Mouse (Mus musculus) gastrocnemius, adult 2 months (tissue): ENCODE data around the gene Tek. TPM values are rescaled to one million over a fixed set of nuclear protein-coding genes. Genes with fewer than 3 reads are reported as not detected.
"Not testable (repeated sequence)": the region's sequence is repeated elsewhere in the genome, so short reads cannot be mapped to it uniquely, and the experiment has no call there.

ENCODE experiments used
- DNase-seq: peaks from one replicate; pipeline ENCODE4 v3.0.0; 2022
- H3K27ac ChIP-seq: fragments of 200-600 bp; 2 replicates; pipeline ENCODE4 v1.8.1; 2022; ENCODE audit warnings: mild to moderate bottlenecking
- H3K4me3 ChIP-seq: fragments of 200-600 bp; 2 replicates; pipeline ENCODE4 v1.8.1; 2022; ENCODE audit warnings: mild to moderate bottlenecking, moderate library complexity
- CTCF ChIP-seq: fragments of 200-600 bp; IDR thresholded peaks from 2 replicates; pipeline ENCODE4 v1.8.1; 2022; ENCODE audit warnings: antibody characterized with exemption, mild to moderate bottlenecking, moderate library complexity
- intact Hi-C: fragments of 180-260 bp; cut with DNase I; formaldehyde crosslinking; loops from one replicate; pipeline ENCODE4 v1.15.1; 2025
- long read RNA-seq, 2 experiments: library from polyadenylated mRNA; stranded (forward); transcript quantifications; one replicate each; pipeline ENCODE4 v2.0.0; 2021
- total RNA-seq, 2 experiments: library from RNA; stranded (reverse); gene quantifications; 2 replicates each; pipeline ENCODE4 v1.2.3; 2021

Gene Tek
- total RNA-seq = 10 to 100 TPM; 14.4 to 17.0 TPM
- long read RNA-seq, experiment 1, full-length matches to known transcripts = 20 of 23 reads
- long read RNA-seq, experiment 1, partial matches to known transcripts = 1 of 23 reads
- long read RNA-seq, experiment 1, other reads (novel, unspliced or antisense) = 2 of 23 reads
- long read RNA-seq, experiment 2, full-length matches to known transcripts = 7 of 8 reads
- long read RNA-seq, experiment 2, partial matches to known transcripts = 0 of 8 reads
- long read RNA-seq, experiment 2, other reads (novel, unspliced or antisense) = 1 of 8 reads

- TF ChIP-seq CTCF = no peak
- peak; percentile 67 for DNase-seq
- peak within 1 kb of the TSS; percentile 90 for H3K27ac ChIP-seq
- intact Hi-C loops = loop anchor here (10.0 kb wide), 1 partner anchor 54 kb away; no protein-coding TSS in a partner anchor
- peak within 1 kb of the TSS; percentile 75 for H3K4me3 ChIP-seq
Observed at GRCm38 (mm10) chr4:94738838-94739731, at the start of gene Tek. Tek (plus strand) TSS chr4:94739289.

- intact Hi-C loops = loop anchor here (10.0 kb wide), 2 partner anchors 45 to 135 kb away; partner anchors contain the start of gene Tek
- H3K4me3 ChIP-seq, DNase-seq, H3K27ac ChIP-seq: not testable (repeated sequence)
Observed at GRCm38 (mm10) chr4:94689804-94690203, 49.3 kb upstream of the Tek start.

GRCm38 (mm10) chr4:94691078-94691477 lies 48.0 kb upstream of the Tek start:
- no peak for DNase-seq
- intact Hi-C loops = no loop called here
- Histone ChIP-seq H3K4me3 (no peak overlapping the region), H3K27ac (no peak overlapping the region; the same call in 1 of the 2 replicates)
- no peak for TF ChIP-seq CTCF

- no peak overlapping the region for H3K4me3 ChIP-seq
- intact Hi-C loops = no loop called here
- H3K27ac ChIP-seq = no peak overlapping the region
- no peak for TF ChIP-seq CTCF
- no peak for DNase-seq
Observed at GRCm38 (mm10) chr4:94692175-94692574, 46.9 kb upstream of the Tek start.

- H3K27ac ChIP-seq = no peak overlapping the region
- no peak for DNase-seq
- intact Hi-C loops = no loop called here
- TF ChIP-seq CTCF = no peak
- no peak overlapping the region for H3K4me3 ChIP-seq
Observed at GRCm38 (mm10) chr4:94696368-94696767, 42.7 kb upstream of the Tek start.

- intact Hi-C loops = no loop called here
- no peak for TF ChIP-seq CTCF
- no peak for DNase-seq
- Histone ChIP-seq H3K27ac (no peak overlapping the region), H3K4me3 (no peak overlapping the region)
Observed at GRCm38 (mm10) chr4:94711002-94711401, 28.1 kb upstream of the Tek start.

GRCm38 (mm10) chr4:94711426-94711825 lies 27.7 kb upstream of the Tek start:
- no peak overlapping the region for H3K27ac ChIP-seq
- H3K4me3 ChIP-seq = no peak overlapping the region
- no peak for TF ChIP-seq CTCF
- no peak for DNase-seq
- intact Hi-C loops = no loop called here

- Histone ChIP-seq H3K27ac (no peak overlapping the region), H3K4me3 (no peak overlapping the region)
- intact Hi-C loops = no loop called here
- TF ChIP-seq CTCF = no peak
- DNase-seq = no peak
Observed at GRCm38 (mm10) chr4:94713741-94714140, 25.3 kb upstream of the Tek start.

- H3K27ac ChIP-seq = peak overlapping the region; percentile 66
- no peak for TF ChIP-seq CTCF
- intact Hi-C loops = no loop called here
- H3K4me3 ChIP-seq = peak overlapping the region; percentile 34
- DNase-seq = no peak
Observed at GRCm38 (mm10) chr4:94715166-94715565, 23.9 kb upstream of the Tek start.

- peak; percentile 37 for DNase-seq
- no peak for TF ChIP-seq CTCF
- no peak overlapping the region for H3K4me3 ChIP-seq
- H3K27ac ChIP-seq = no peak overlapping the region
- intact Hi-C loops = no loop called here
Observed at GRCm38 (mm10) chr4:94725799-94726198, 13.3 kb upstream of the Tek start.

- intact Hi-C loops = loop anchor here (10.0 kb wide), 1 partner anchor 48 kb away; no protein-coding TSS in a partner anchor
- peak overlapping the region; percentile 1; the same call in 1 of the 2 replicates for H3K27ac ChIP-seq
- TF ChIP-seq CTCF = no peak
- DNase-seq = no peak
- H3K4me3 ChIP-seq = no peak overlapping the region
Observed at GRCm38 (mm10) chr4:94732721-94733120, 6.4 kb upstream of the Tek start.

- no peak for TF ChIP-seq CTCF
- H3K4me3 ChIP-seq = no peak overlapping the region
- no peak for DNase-seq
- intact Hi-C loops = loop anchor here (10.0 kb wide), 1 partner anchor 53 kb away; no protein-coding TSS in a partner anchor
- H3K27ac ChIP-seq = peak overlapping the region; percentile 90
Observed at GRCm38 (mm10) chr4:94737326-94738295, 1.5 kb upstream of the Tek start.
